Mouse (Mus musculus) spleen, adult 2 months (tissue): ENCODE results near the gene Gprc5c. TPM values are rescaled to one million over a fixed set of nuclear protein-coding genes. Genes with fewer than 3 reads are reported as not detected.

Source experiments
- DNase-seq, 2 experiments: peaks; one replicate each; pipeline versions ENCODE4 v3.0.0 to v3.0.0-alpha.2; 2012 to 2021; ENCODE audit warnings: low spot score in 2 of 2, low read depth in 1 of 2
- H3K27ac ChIP-seq: fragments of 200-500 bp; 2 replicates; pipeline ENCODE4 v1.5.1; 2012; ENCODE audit warnings: low read length, inconsistent platforms; ENCODE audit not compliant: insufficient read depth
- H3K27me3 ChIP-seq: fragments of 200-500 bp; 2 replicates; pipeline ENCODE4 v1.6.1; 2012; ENCODE audit warnings: mild to moderate bottlenecking, moderate library complexity, low read length, inconsistent platforms; ENCODE audit not compliant: control insufficient read depth, insufficient read depth
- H3K36me3 ChIP-seq: fragments of 200-500 bp; 2 replicates; pipeline ENCODE4 v1.6.1; 2012; ENCODE audit warnings: mild to moderate bottlenecking, low read length, inconsistent platforms; ENCODE audit not compliant: control insufficient read depth, insufficient read depth
- H3K4me1 ChIP-seq: fragments of 200-500 bp; 2 replicates; pipeline ENCODE4 v1.6.1; 2011; ENCODE audit warnings: inconsistent platforms; ENCODE audit not compliant: control insufficient read depth, insufficient read depth, insufficient read length
- H3K4me3 ChIP-seq: fragments of 200-500 bp; 2 replicates; pipeline ENCODE4 v1.5.1; 2011; ENCODE audit warnings: mild to moderate bottlenecking, inconsistent platforms; ENCODE audit not compliant: insufficient read depth, insufficient read length; ENCODE audit errors: extremely low read depth
- CTCF ChIP-seq: fragments of 200-500 bp; IDR thresholded peaks from 2 replicates; pipeline ENCODE4 v1.5.1; 2011; ENCODE audit warnings: mild to moderate bottlenecking, inconsistent platforms; ENCODE audit not compliant: insufficient read depth, insufficient read length, insufficient replicate concordance; ENCODE audit errors: extremely low read depth
- POLR2A ChIP-seq: fragments of 200-500 bp; IDR thresholded peaks from 2 replicates; pipeline ENCODE4 v1.6.1; 2011; ENCODE audit warnings: low read depth, low read length, inconsistent platforms
- WGBS: fragments of 180-500 bp; shearing (Covaris S2); methylation state at CpG from one replicate; pipeline ENCODE4 v1.1.7; 2018; 5-methylcytosine and 5-hydroxymethylcytosine counted together
- polyA plus RNA-seq: library from polyadenylated mRNA; depleted of rRNA; stranded (reverse); fragments of >200 nt; gene quantifications from 2 replicates; pipeline ENCODE4 v1.2.3, GENCODE M21; 2012

The Gprc5c gene
- polyA plus RNA-seq, 1 experiment, result 9.5 TPM

DNA sequence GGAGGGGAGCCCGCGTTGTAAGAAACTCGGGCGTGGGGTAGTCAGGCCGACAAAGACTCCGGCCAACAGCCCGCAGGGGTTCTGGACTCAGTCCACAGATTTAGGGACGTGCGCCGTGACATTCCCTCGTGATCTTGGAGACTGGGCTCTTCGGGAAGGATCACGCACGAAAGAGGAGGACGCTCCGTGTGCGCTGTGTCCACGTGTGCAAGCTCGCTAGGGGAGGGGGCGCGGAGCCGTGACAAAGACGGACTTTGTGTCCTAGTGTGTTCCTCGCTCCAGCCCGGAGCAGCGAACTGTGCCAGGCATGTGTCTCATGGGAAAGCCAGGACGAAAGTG is 286 bp downstream of the Gprc5c start:
- TF ChIP-seq POLR2A, result no peak
- no peak for TF ChIP-seq CTCF
- Histone ChIP-seq H3K27ac (peak overlapping the region; percentile 18; the same call in 1 of the 2 replicates), H3K4me1 (peaks cover 10% of the 10 kb centered on the region; the same call in 1 of the 2 replicates), H3K27me3 (peaks cover 7% of the 10 kb centered on the region), H3K36me3 (no peaks in the 10 kb centered on the region), H3K4me3 (peak overlapping the region; percentile 47)
- WGBS, result 2% methylated on average over 27 of the region's 27 CpGs
- DNase-seq, result no peak

DNA sequence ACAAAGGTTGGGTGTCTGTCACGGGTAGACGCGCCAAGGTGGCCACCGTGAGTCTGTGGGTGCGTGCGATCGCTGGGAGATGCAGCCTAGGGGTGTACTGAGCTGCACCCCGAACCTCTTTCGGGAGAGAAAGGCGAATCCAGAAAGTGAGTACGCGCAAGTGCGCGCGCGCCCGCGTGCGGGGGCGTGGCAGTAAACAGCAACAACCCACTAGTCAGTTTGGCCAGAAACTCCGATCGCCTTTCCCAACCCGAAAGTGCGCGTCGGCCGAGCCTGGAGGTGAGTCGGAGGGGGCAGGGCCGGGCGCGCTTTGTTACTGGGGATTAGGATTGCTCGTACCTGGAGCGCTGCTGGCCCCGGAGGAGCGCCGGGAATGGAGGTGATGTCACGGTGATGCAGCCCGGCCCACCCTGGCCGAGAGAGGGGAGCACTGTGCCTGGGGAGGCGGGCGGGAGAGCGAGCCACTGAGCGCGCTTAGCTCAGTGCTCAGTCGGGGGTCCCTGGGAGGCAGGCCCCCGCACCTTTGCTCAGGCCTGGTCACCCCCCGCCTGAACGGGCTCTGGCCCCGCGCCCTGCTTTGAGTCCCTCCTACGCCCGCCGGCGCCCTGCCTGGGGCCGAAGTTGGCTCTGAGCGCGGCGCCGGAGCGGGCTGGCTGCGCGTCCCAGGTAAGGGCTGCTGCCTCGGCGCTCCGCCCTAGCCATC is 807 bp downstream of the Gprc5c start:
- Histone ChIP-seq H3K36me3 (no peaks in the 10 kb centered on the region), H3K4me3 (peak overlapping the region; percentile 47), H3K27ac (peak overlapping the region; percentile 36; the same call in 1 of the 2 replicates), H3K4me1 (peaks cover 10% of the 10 kb centered on the region; the same call in 1 of the 2 replicates), H3K27me3 (peaks cover 7% of the 10 kb centered on the region)
- 1% methylated on average over 65 of the region's 65 CpGs for WGBS
- no peak for DNase-seq
- TF ChIP-seq CTCF (no peak), POLR2A (no peak)

DNA sequence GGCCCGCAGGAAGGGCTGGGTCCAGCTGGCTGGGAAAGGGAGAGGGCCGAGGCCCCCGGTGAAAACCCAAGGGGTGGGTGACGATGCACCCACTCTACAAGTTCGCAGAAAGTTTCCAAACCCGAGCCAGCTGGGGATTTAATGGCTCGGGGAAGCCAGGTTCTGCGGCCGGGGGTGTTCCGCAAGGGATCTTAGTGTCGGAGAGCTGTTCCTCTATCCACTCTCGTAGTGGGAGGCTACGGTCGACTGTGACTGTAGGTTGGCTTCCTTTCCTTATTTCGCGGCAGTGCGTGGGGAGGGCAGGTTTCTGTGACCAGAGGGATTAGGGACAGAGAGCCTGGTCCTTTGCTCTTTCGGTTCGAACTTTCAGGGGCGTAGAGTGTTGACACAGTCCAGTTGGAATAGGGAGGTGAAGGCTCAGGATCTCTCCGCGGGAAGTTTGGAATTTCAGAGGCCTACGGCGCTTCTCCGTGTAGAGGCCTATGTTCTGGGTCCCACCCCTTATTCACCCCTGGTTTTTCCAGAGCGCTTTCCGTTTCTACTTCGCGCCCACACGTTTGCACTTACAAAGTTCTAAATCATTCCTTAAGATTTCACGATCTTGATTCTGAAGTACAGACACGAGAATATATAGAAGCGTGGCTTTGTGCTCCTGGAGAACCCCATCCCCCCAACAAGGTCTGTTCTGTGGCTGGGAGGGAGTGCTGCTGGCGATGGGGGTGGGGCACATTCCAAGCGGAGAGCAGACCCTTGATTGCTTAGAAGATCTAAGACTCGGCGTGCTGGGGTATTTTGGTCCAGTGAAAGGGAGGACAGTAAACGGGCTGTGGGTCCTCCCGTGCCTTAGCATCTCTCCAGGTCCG is 1.6 kb downstream of the Gprc5c start:
- H3K27me3 ChIP-seq, result peaks cover 7% of the 10 kb centered on the region
- H3K27ac ChIP-seq, result peak overlapping the region; percentile 36; the same call in 1 of the 2 replicates
- H3K4me3 ChIP-seq, result peak overlapping the region; percentile 47
- H3K36me3 ChIP-seq, result no peaks in the 10 kb centered on the region
- 9% methylated on average over 40 of the region's 40 CpGs for WGBS
- TF ChIP-seq CTCF (no peak), POLR2A (no peak)
- no peak for DNase-seq
- H3K4me1 ChIP-seq, result peaks cover 10% of the 10 kb centered on the region; the same call in 1 of the 2 replicates

DNA sequence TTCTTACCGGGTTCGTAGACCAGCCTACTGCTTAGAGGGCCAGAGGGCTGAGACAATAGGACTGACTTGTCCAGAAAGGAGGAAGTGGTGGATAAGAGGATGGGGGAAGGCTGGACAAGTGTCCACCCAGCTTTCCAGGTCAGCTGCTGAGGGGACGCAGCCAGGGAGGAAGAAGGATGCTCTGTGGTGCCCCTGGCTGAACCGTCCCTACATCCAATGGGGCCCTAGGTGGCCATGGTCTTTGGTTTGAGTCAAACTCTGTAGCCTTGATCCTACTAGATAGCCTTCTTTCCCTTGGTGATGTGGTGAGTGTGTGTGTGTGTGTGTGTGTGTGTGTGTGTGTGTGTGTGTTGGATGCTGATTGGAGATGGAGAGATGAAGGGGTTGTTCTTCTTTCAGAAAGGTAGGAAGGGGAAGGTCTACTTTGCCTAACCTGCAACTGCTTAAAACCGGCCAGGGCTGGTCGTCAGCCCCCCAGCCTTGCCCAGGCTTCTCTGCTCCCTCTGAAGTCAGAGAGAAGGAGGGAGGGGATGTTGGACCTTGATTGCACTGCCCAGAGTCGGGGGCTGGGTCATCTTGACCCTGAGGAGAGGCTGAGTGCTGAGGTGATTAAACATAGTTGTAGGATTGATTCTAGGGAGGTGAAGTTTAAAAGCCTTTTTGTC is 2.4 kb downstream of the Gprc5c start:
- Histone ChIP-seq H3K36me3 (no peaks in the 10 kb centered on the region), H3K4me1 (peaks cover 10% of the 10 kb centered on the region; the same call in 1 of the 2 replicates), H3K27ac (no peak overlapping the region), H3K27me3 (peaks cover 7% of the 10 kb centered on the region), H3K4me3 (peak overlapping the region; percentile 8; the same call in 1 of the 2 replicates)
- no peak for DNase-seq
- WGBS, result 54% methylated on average over 7 of the region's 7 CpGs
- TF ChIP-seq CTCF (no peak), POLR2A (no peak)

DNA sequence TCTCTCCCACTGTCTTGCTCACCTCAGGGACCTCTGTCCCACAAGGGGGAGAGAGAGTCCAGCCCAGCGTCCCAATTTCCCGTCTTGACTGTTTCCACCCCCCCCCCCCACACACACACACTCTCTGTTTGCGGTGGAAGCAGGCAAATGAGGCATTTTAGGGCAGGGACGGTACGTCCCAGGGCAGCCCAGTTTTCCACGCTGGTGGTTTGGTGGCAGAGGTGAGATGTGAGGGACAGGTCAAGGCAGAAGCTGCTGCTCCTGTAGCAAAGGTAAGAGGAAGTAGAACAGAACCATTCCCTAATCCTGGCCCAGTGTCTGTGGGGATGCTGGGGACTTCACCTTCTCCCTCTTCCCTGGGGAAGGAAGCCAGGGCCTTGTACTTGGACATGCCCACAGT is 3.6 kb downstream of the Gprc5c start:
- H3K4me1 ChIP-seq, result peaks cover 10% of the 10 kb centered on the region; the same call in 1 of the 2 replicates
- no peak overlapping the region for H3K4me3 ChIP-seq
- no peaks in the 10 kb centered on the region for H3K36me3 ChIP-seq
- H3K27me3 ChIP-seq, result peaks cover 7% of the 10 kb centered on the region
- H3K27ac ChIP-seq, result no peak overlapping the region
- WGBS, result 77% methylated on average over 6 of the region's 6 CpGs
- DNase-seq, result no peak
- TF ChIP-seq CTCF (no peak), POLR2A (no peak)

DNA sequence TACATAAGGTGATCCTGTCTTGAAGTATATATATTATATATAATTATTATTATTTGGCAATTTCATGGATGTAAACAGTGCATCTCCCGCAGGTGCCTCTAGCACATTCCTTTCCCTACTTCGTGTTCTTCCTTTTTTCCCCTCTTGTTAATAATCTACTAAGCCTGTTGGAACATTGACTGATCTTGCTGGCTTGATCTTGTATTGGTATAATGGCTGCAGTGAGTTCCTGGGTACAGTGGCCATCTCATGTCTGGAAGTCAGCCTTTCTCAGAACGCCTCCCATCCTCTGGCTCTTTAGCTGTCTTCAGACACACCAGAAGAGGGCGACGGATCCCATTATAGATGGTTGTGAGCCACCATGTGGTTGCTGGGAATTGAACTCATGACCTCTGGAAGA is 5.2 kb downstream of the Gprc5c start:
- 94% methylated on average over 5 of the region's 5 CpGs for WGBS
- peaks cover 10% of the 10 kb centered on the region; the same call in 1 of the 2 replicates for H3K4me1 ChIP-seq
- H3K27ac ChIP-seq, result no peak overlapping the region
- DNase-seq, result no peak
- no peak overlapping the region for H3K4me3 ChIP-seq
- H3K27me3 ChIP-seq, result peaks cover 7% of the 10 kb centered on the region
- no peaks in the 10 kb centered on the region for H3K36me3 ChIP-seq
- TF ChIP-seq POLR2A, result no peak
- no peak for TF ChIP-seq CTCF
